28 mouse cellular contexts compared by ENCODE assay signal in genomic region chr2:25660279-25660678, GRCm38 (mm10). TPM values are rescaled to one million over a fixed set of nuclear protein-coding genes. Genes with fewer than 3 reads are reported as not detected.
DNase-seq lines count a peak whose midpoint lies in the region; ATAC-seq lines count a peak whose summit lies in the region.
"Had no signal": no experiment of that assay in that cellular context is flagged by ENCODE, and none has a peak within 500 bp of the region (broad histone marks: within the 10 kb centered on the region; RNA-seq: fewer than 3 reads in every experiment).

No protein-coding gene starts in this region.

- no peak overlapping the region for H3K4me3 ChIP-seq in heart, embryonic 11.5 days (ENCODE audit: low read depth, low read length)
- H3K4me3 ChIP-seq: embryonic facial prominence, embryonic 12.5 days; forebrain, embryonic 12.5 days; hindbrain, embryonic 13.5 days had no signal

- H3K4me2 ChIP-seq in heart, embryonic 11.5 days, result no peak overlapping the region
- H3K4me2 ChIP-seq: embryonic facial prominence, embryonic 12.5 days; forebrain, embryonic 12.5 days; hindbrain, embryonic 13.5 days had no signal

- no peaks in the 10 kb centered on the region for H3K4me1 ChIP-seq in heart, embryonic 11.5 days (ENCODE audit: control insufficient read depth, insufficient read depth, low read length)
- H3K4me1 ChIP-seq: embryonic facial prominence, embryonic 12.5 days; forebrain, embryonic 12.5 days; hindbrain, embryonic 13.5 days had no signal

- no peak for ATAC-seq in heart, embryonic 11.5 days (replicated peaks; ENCODE audit: insufficient number of reproducible peaks, low FRiP score, low TSS enrichment)
- ATAC-seq: forebrain, embryonic 16.5 days; hindbrain, postnatal 0 days had no signal

- 0 out of 2 replicates have a peak, but pooled peaks cover 2% of the 10 kb centered on the region for H3K27me3 ChIP-seq in heart, embryonic 11.5 days (ENCODE audit: control insufficient read depth, insufficient read depth, low read length)
- H3K27me3 ChIP-seq: embryonic facial prominence, embryonic 12.5 days; forebrain, embryonic 12.5 days had no signal

- H3K9ac ChIP-seq in heart, embryonic 11.5 days (ENCODE audit: low read depth, low read length), result no peak overlapping the region
- H3K9ac ChIP-seq: embryonic facial prominence, embryonic 12.5 days; forebrain, embryonic 12.5 days; hindbrain, embryonic 13.5 days had no signal

- H3K27ac ChIP-seq in heart, embryonic 11.5 days (ENCODE audit: low read depth, low read length), result no peak overlapping the region
- H3K27ac ChIP-seq: embryonic facial prominence, embryonic 12.5 days; forebrain, embryonic 12.5 days; hindbrain, embryonic 13.5 days; hindbrain, postnatal 0 days had no signal

- peak; percentile 41 for DNase-seq in adrenal gland, adult 8-10 months
- no peak for DNase-seq in adrenal gland, adult 18-20 months (ENCODE audit: low spot score in 2 of 2)
- DNase-seq in heart, adult 18-20 months, result peak; percentile 25 to 57
- peak; percentile 44 for DNase-seq in 3134 (ENCODE audit: extremely low read depth, insufficient read length, low spot score)
- peak; percentile 27 for DNase-seq in fibroblast of lung, adult 2 months (ENCODE audit: low read depth)
- no peak for DNase-seq in ovary, postnatal 36 days (ENCODE audit: low spot score)
- no peak for DNase-seq in kidney, adult 8-10 months
- DNase-seq: cerebellum, adult 11 months; cerebellum, adult 8-10 months; cerebellum, postnatal 25 days; gastrocnemius, postnatal 14 days; kidney, adult 11 months; kidney, postnatal 14 days had no signal

- H3K9me3 ChIP-seq in heart, embryonic 11.5 days (replicated peaks; ENCODE audit: control insufficient read depth, low read length), result no peaks in the 10 kb centered on the region
- H3K9me3 ChIP-seq: embryonic facial prominence, embryonic 12.5 days; forebrain, embryonic 12.5 days; hindbrain, embryonic 13.5 days had no signal

- WGBS in heart, embryonic 11.5 days (ENCODE audit: insufficient replicate concordance), result 82% methylated on average over 8 of the region's 8 CpGs

- no peaks in the 10 kb centered on the region for H3K36me3 ChIP-seq in heart, embryonic 11.5 days (ENCODE audit: control insufficient read depth, insufficient read depth, low read length)
- H3K36me3 ChIP-seq: embryonic facial prominence, embryonic 12.5 days; forebrain, embryonic 12.5 days; hindbrain, embryonic 13.5 days had no signal

RNA-seq across cellular contexts. Expression of gene Lcn5, which starts 2.5 kb away (rescaled TPM):
- total RNA-seq in adrenal gland, adult 8-10 months (2022), result not detected
- not detected for total RNA-seq in adrenal gland, adult 18-20 months (2021)
- total RNA-seq in heart, adult 18-20 months (2021), result not detected
- not detected in 2 replicates for polyA plus RNA-seq in heart, embryonic 11.5 days (2014; fragmentation: Nextera tagmentation; extraction: Ambion mirVana)
- total RNA-seq: ES-E14; gastrocnemius, postnatal 14 days; granulocyte monocyte progenitor cell, adult 5-6 weeks; hematopoietic stem cell, adult 5-6 weeks; hindbrain, postnatal 0 days had no signal
- polyA plus RNA-seq: brain, embryonic 14.5 days; cortical plate, adult 2 months; embryonic facial prominence, embryonic 12.5 days; forebrain, embryonic 12.5 days; forebrain, embryonic 16.5 days; frontal cortex, adult 2 months; heart, embryonic 16.5 days; hindbrain, embryonic 13.5 days; hindbrain, postnatal 0 days; intestine, embryonic 14.5 days; kidney, embryonic 14.5 days had no signal

RNA-seq across cellular contexts. Expression of gene Lcn8, which starts 7.4 kb away (rescaled TPM):
- total RNA-seq in adrenal gland, adult 8-10 months (2022), result not detected
- total RNA-seq in adrenal gland, adult 18-20 months (2021), result not detected
- total RNA-seq in heart, adult 18-20 months (2021), result under 1 TPM; 0.64 to 0.72 TPM
- not detected in 2 replicates for polyA plus RNA-seq in heart, embryonic 11.5 days (2014; fragmentation: Nextera tagmentation; extraction: Ambion mirVana)
- total RNA-seq: ES-E14; granulocyte monocyte progenitor cell, adult 5-6 weeks; hematopoietic stem cell, adult 5-6 weeks; hindbrain, postnatal 0 days had no signal
- polyA plus RNA-seq: brain, embryonic 14.5 days; cortical plate, adult 2 months; forebrain, embryonic 12.5 days; forebrain, embryonic 16.5 days; frontal cortex, adult 2 months; heart, embryonic 16.5 days; hindbrain, embryonic 13.5 days; hindbrain, postnatal 0 days; intestine, embryonic 14.5 days; kidney, embryonic 14.5 days had no signal

RNA-seq across cellular contexts. Expression of gene Lcn6, which starts 16.3 kb away (rescaled TPM):
- not detected for total RNA-seq in adrenal gland, adult 8-10 months (2022)
- total RNA-seq in adrenal gland, adult 18-20 months (2021), result not detected
- not detected for total RNA-seq in heart, adult 18-20 months (2021)
- polyA plus RNA-seq in heart, embryonic 11.5 days (2014; fragmentation: Nextera tagmentation; extraction: Ambion mirVana), result not detected in 2 replicates
- total RNA-seq: ES-E14; gastrocnemius, postnatal 14 days; granulocyte monocyte progenitor cell, adult 5-6 weeks; hematopoietic stem cell, adult 5-6 weeks; hindbrain, postnatal 0 days had no signal
- polyA plus RNA-seq: brain, embryonic 14.5 days; cortical plate, adult 2 months; embryonic facial prominence, embryonic 12.5 days; forebrain, embryonic 12.5 days; forebrain, embryonic 16.5 days; frontal cortex, adult 2 months; heart, embryonic 16.5 days; hindbrain, embryonic 13.5 days; hindbrain, postnatal 0 days; intestine, embryonic 14.5 days; kidney, embryonic 14.5 days had no signal

RNA-seq across cellular contexts. Expression of gene Lcn10, which starts 22.2 kb away (rescaled TPM):
- total RNA-seq in adrenal gland, adult 8-10 months (2022), result not detected
- total RNA-seq in adrenal gland, adult 18-20 months (2021), result not detected
- not detected for total RNA-seq in heart, adult 18-20 months (2021)
- not detected in 2 replicates for polyA plus RNA-seq in heart, embryonic 11.5 days (2014; fragmentation: Nextera tagmentation; extraction: Ambion mirVana)
- total RNA-seq: ES-E14; gastrocnemius, postnatal 14 days; granulocyte monocyte progenitor cell, adult 5-6 weeks; hematopoietic stem cell, adult 5-6 weeks; hindbrain, postnatal 0 days had no signal
- polyA plus RNA-seq: brain, embryonic 14.5 days; cortical plate, adult 2 months; embryonic facial prominence, embryonic 12.5 days; forebrain, embryonic 12.5 days; forebrain, embryonic 16.5 days; frontal cortex, adult 2 months; heart, embryonic 16.5 days; hindbrain, embryonic 13.5 days; hindbrain, postnatal 0 days; intestine, embryonic 14.5 days; kidney, embryonic 14.5 days had no signal

RNA-seq across cellular contexts. Expression of gene Fcna, which starts 32.4 kb away (rescaled TPM):
- 1 to 10 TPM; 4.7 to 7.0 (median 5.5) TPM for total RNA-seq in adrenal gland, adult 8-10 months (2022)
- total RNA-seq in adrenal gland, adult 18-20 months (2021), result 10 to 100 TPM in 1 of 2 experiments, 1 to 10 TPM in 1; 5.3 to 12.3 TPM
- total RNA-seq in heart, adult 18-20 months (2021), result 1 to 10 TPM; 7.1 to 8.1 TPM
- polyA plus RNA-seq in heart, embryonic 11.5 days (2014; fragmentation: Nextera tagmentation; extraction: Ambion mirVana), result 1.0 and 1.1 TPM in 2 replicates
- total RNA-seq: ES-E14; hematopoietic stem cell, adult 5-6 weeks had no signal

Comparison
In these comparisons a context has a peak if more than half of its experiments do, and no peak if none do; other contexts are left out.
1. DNase-seq: peak in adrenal gland, adult 8-10 months (single experiment), heart, adult 18-20 months (2 of 2), 3134 (single experiment) and fibroblast of lung, adult 2 months (single experiment); none in adrenal gland, adult 18-20 months (0 of 2), ovary, postnatal 36 days (single experiment) and kidney, adult 8-10 months (0 of 2).